Mouse (Mus musculus) lung, embryonic 14.5 days (tissue): Measurements from ENCODE around the gene Ccpg1. TPM values are rescaled to one million over a fixed set of nuclear protein-coding genes. Genes with fewer than 3 reads are reported as not detected.

Source experiments
- ATAC-seq: fragments of 200-750 bp; cut with Nextera tagmentation; 2 replicates; pipeline ENCODE4 v1.8.0; 2017; ENCODE audit warnings: mild to moderate bottlenecking, moderate TSS enrichment, moderate library complexity; ENCODE audit not compliant: insufficient read depth
- DNase-seq: peaks from one replicate; pipeline ENCODE4 v3.0.0-alpha.2; 2015
- H3K27ac ChIP-seq: fragments of 300-500 bp; sonication (generic); 2 replicates; pipeline ENCODE4 v1.5.1; 2014; ENCODE audit warnings: low read depth, mild to moderate bottlenecking, moderate library complexity
- H3K27me3 ChIP-seq: fragments of 300-500 bp; sonication (generic); 2 replicates; pipeline ENCODE4 v1.6.1; 2014; ENCODE audit warnings: low read length, control low read depth; ENCODE audit not compliant: insufficient read depth
- H3K36me3 ChIP-seq: fragments of 300-500 bp; sonication (generic); 2 replicates; pipeline ENCODE4 v1.6.1; 2014; ENCODE audit warnings: control low read depth; ENCODE audit not compliant: insufficient read depth
- H3K4me1 ChIP-seq: fragments of 300-500 bp; sonication (generic); 2 replicates; pipeline ENCODE4 v1.6.1; 2014; ENCODE audit warnings: antibody characterized with exemption, control low read depth; ENCODE audit not compliant: insufficient read depth
- H3K4me2 ChIP-seq: fragments of 300-500 bp; sonication (generic); 2 replicates; pipeline ENCODE4 v1.6.1; 2014; ENCODE audit warnings: mild to moderate bottlenecking
- H3K4me3 ChIP-seq: fragments of 300-500 bp; sonication (generic); 2 replicates; pipeline ENCODE4 v1.5.1; 2014; ENCODE audit warnings: low read depth, low read length
- H3K9ac ChIP-seq: fragments of 300-500 bp; sonication (generic); 2 replicates; pipeline ENCODE4 v1.6.1; 2014
- H3K9me3 ChIP-seq: fragments of 300-500 bp; sonication (generic); 2 replicates; pipeline ENCODE4 v1.6.1; 2016; ENCODE audit warnings: low read depth, low read length, control low read depth
- CTCF ChIP-seq: IDR thresholded peaks from 2 replicates; pipeline ENCODE4 v1.5.1; 2016; ENCODE audit warnings: antibody characterized with exemption, low read depth
- WGBS: fragments of 180-500 bp; shearing (Covaris S2); extraction: QIAGEN DNeasy Blood & Tissue Kit; methylation state at CpG from one replicate; pipeline ENCODE4 v1.1.7; 2014; 5-methylcytosine and 5-hydroxymethylcytosine counted together
- polyA plus RNA-seq: library from polyadenylated mRNA; unstranded; fragments of >200 nt; fragmentation: Nextera tagmentation; extraction: Ambion mirVana; gene quantifications from 2 replicates; pipeline ENCODE4 v1.2.1, GENCODE M21; 2014

Ccpg1 gene
- polyA plus RNA-seq, 1 experiment from 2014 or later = 20.6 TPM

- DNase-seq (peak; percentile 13), ATAC-seq (0 out of 2 replicates have a peak, but pooled peaks have one; percentile 12)
- H3K4me3 ChIP-seq = peak overlapping the region; percentile 48
- H3K9me3 ChIP-seq = no peaks in the 10 kb centered on the region
- H3K27ac ChIP-seq = no peak overlapping the region
- 10% methylated on average over 7 of the region's 7 CpGs for WGBS
- H3K4me2 ChIP-seq = peak overlapping the region; percentile 94
- peak overlapping the region; percentile 61 for H3K9ac ChIP-seq
- no peaks in the 10 kb centered on the region for H3K36me3 ChIP-seq
- no peak for TF ChIP-seq CTCF
- no peaks in the 10 kb centered on the region for H3K27me3 ChIP-seq
- 0 out of 2 replicates have a peak, but pooled peaks cover 5% of the 10 kb centered on the region for H3K4me1 ChIP-seq
Observed at GRCm38 (mm10) chr9:73045204-73045603, 60.0 kb downstream of the Ccpg1 start.

DNA sequence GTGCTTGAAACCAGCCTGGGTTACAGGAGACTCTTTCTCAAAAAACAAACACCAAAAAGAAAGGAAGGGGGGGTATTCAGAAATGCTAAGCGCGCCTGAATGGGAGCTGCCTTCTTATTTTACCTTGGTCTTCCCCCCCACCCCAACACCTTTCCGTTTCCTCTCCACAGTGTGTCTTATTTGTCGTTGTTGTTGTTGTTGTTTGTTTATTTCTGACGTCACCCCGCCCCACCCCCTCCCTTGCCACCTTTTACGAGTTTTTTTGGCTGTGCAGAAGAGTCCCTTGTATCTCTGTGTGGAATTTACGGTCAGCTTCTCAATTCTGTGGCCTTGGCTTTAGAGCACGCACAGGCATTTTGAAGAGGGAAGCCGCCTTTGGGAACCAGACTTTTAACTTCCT, 60.5 kb downstream of the Ccpg1 start:
- WGBS = 73% methylated on average over 10 of the region's 10 CpGs
- H3K9ac ChIP-seq = 0 out of 2 replicates have a peak overlapping the region, but pooled peaks have one; percentile 61
- 0 out of 2 replicates have a peak, but pooled peaks cover 5% of the 10 kb centered on the region for H3K4me1 ChIP-seq
- no peak for DNase-seq
- no peaks in the 10 kb centered on the region for H3K27me3 ChIP-seq
- ATAC-seq = no peak
- TF ChIP-seq CTCF = no peak
- no peaks in the 10 kb centered on the region for H3K9me3 ChIP-seq
- H3K4me2 ChIP-seq = peak overlapping the region; percentile 94
- peak overlapping the region; percentile 48; the same call in 1 of the 2 replicates for H3K4me3 ChIP-seq
- H3K36me3 ChIP-seq = no peaks in the 10 kb centered on the region
- H3K27ac ChIP-seq = no peak overlapping the region

DNA sequence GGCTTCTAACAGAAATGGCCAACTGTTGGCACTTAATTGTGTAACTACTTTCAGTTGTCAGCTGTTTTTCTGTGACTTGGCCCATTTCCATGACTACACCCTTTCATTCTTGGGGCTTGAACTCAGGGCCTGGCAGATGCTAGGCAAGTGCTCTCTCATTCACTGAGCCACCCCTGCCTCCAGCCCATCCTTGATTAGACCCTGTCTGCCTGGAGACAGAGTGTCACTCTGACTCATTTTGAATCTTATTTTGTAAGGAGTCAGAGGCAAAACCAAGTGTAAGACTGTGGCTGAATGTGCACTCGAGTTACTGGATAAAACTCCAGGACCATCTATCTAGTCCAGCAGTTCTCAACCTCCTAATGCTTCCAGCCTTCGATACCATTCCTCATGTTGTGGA, 62.7 kb downstream of the Ccpg1 start:
- Histone ChIP-seq H3K4me3 (no peak overlapping the region), H3K27ac (no peak overlapping the region), H3K9me3 (no peaks in the 10 kb centered on the region), H3K9ac (no peak overlapping the region), H3K4me1 (0 out of 2 replicates have a peak, but pooled peaks cover 5% of the 10 kb centered on the region), H3K27me3 (no peaks in the 10 kb centered on the region), H3K4me2 (no peak overlapping the region), H3K36me3 (no peaks in the 10 kb centered on the region)
- ATAC-seq (no peak), DNase-seq (no peak)
- WGBS = 85% methylated on average over 2 of the region's 2 CpGs
- no peak for TF ChIP-seq CTCF

DNA sequence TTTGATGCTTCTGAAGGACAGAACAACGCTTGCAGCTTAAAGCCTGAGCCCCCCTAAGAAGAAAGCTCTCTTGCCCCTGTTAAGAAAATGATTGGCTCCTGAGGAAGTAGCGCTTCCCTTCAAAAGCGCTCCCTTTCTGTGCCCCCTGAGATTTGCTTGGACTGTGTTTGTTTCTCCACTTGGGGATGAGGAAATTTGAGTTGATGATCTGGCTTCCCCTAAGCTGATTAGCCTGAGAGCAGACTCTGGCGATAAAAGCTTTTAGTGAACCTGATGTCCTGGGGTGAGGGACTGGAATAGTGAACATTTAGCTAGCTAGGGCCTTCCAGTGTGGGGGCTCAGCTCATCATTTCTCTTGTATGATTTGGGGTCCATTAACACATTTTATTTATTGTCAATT, 63.7 kb downstream of the Ccpg1 start:
- no peak overlapping the region for H3K27ac ChIP-seq
- no peaks in the 10 kb centered on the region for H3K36me3 ChIP-seq
- TF ChIP-seq CTCF = no peak
- 0 out of 2 replicates have a peak, but pooled peaks cover 5% of the 10 kb centered on the region for H3K4me1 ChIP-seq
- H3K27me3 ChIP-seq = no peaks in the 10 kb centered on the region
- WGBS = 13% methylated on average over 4 of the region's 4 CpGs
- no peak overlapping the region for H3K4me3 ChIP-seq
- no peak overlapping the region for H3K9ac ChIP-seq
- no peak for DNase-seq
- H3K9me3 ChIP-seq = no peaks in the 10 kb centered on the region
- ATAC-seq = no peak
- no peak overlapping the region for H3K4me2 ChIP-seq

DNA sequence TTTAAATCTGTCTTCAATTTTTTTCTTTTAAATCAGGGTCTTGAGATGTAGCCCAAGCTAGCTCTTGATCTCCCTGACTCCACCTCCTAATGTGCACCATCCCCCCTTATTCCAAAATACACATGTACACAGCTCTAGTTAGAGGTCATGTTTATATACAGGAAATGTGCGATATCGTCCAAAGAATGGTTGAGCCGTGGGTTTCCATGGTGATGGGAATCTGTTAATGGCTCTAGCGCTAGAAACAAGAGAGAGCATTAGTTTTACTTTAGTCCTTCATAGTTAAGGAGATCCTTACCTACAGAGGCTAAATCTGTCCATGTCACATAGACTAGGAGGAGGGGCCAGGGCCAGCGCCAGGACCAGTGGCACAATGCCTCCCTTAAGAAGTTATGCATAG, 64.6 kb downstream of the Ccpg1 start:
- H3K4me2 ChIP-seq = no peak overlapping the region
- no peak overlapping the region for H3K4me3 ChIP-seq
- H3K9me3 ChIP-seq = no peaks in the 10 kb centered on the region
- no peak overlapping the region for H3K27ac ChIP-seq
- peak; percentile 71 for DNase-seq
- TF ChIP-seq CTCF = no peak
- H3K4me1 ChIP-seq = 0 out of 2 replicates have a peak, but pooled peaks cover 4% of the 10 kb centered on the region
- H3K27me3 ChIP-seq = no peaks in the 10 kb centered on the region
- H3K9ac ChIP-seq = no peak overlapping the region
- ATAC-seq = peak; percentile 43; the same call in 1 of the 2 replicates
- 26% methylated on average over 5 of the region's 5 CpGs for WGBS
- H3K36me3 ChIP-seq = no peaks in the 10 kb centered on the region

DNA sequence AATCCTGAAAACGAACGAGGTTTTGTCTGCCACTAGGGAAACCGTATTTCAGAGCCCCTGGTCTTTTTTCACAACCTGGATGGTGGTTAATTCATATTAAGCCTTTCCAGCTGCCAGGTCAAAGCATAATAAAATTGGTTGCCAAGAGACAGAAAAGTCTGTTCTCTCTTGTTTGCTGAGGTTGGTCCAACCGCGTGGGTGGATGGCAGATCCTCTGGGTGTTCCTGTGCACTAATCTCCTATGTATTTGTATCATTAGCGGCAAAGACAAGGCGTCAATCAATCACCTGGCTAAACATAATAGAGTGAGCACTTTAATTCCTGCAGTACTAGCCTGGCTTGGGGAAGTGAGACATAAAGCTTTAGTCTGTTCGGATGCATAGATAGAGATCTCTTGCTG, 65.4 kb downstream of the Ccpg1 start:
- DNase-seq = no peak
- H3K27me3 ChIP-seq = no peaks in the 10 kb centered on the region

GRCm38 (mm10) chr9:73055441-73055911, 70.2 kb downstream of the Ccpg1 start:
- no peak overlapping the region for H3K9ac ChIP-seq
- WGBS = 39% methylated on average over 10 of the region's 10 CpGs
- no peak overlapping the region for H3K27ac ChIP-seq
- no peak for TF ChIP-seq CTCF
- H3K4me3 ChIP-seq = no peak overlapping the region
- no peaks in the 10 kb centered on the region for H3K9me3 ChIP-seq
- no peaks in the 10 kb centered on the region for H3K4me1 ChIP-seq
- no peaks in the 10 kb centered on the region for H3K36me3 ChIP-seq
- H3K4me2 ChIP-seq = no peak overlapping the region
- no peak for ATAC-seq
- no peak for DNase-seq
- no peaks in the 10 kb centered on the region for H3K27me3 ChIP-seq

More for the DNA sequence above, 65.4 kb downstream of the Ccpg1 start:
- no peak overlapping the region for H3K4me2 ChIP-seq
- H3K27ac ChIP-seq = no peak overlapping the region
- H3K4me1 ChIP-seq = no peaks in the 10 kb centered on the region
- 62% methylated on average over 8 of the region's 8 CpGs for WGBS
- no peaks in the 10 kb centered on the region for H3K9me3 ChIP-seq
- no peaks in the 10 kb centered on the region for H3K36me3 ChIP-seq
- TF ChIP-seq CTCF = no peak
- no peak for ATAC-seq
- no peak overlapping the region for H3K4me3 ChIP-seq
- no peak overlapping the region for H3K9ac ChIP-seq
